Mouse (Mus musculus): ENCODE results near the gene Itsn1.

The Itsn1 gene

DNA sequence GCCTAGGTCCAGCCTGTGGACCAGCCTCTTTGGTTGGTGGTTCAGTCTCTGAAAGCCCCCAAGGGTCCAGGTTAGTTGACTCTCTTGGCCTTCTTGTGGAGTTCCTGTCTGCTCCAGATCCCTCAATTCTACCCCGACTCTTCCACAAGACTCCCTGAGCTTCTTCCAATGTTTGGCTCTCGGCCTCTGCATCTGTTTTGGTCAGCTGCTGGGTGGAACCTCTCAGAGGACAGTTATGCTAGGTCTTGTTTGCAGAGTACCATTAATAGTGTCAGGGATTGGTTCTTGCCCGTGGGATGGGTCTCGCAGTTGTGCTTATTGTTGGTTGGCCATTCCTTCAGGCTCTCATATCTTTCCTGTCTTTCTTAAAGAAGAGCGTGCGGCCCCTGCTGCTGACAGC, 39.5 kb downstream of the Itsn1 start:
- no peak for DNase-seq (ENCODE audit: extremely low spot score)

- DNase-seq (ENCODE audit: extremely low spot score), result no peak
Measured at GRCm38 (mm10) chr16:91769911-91770310, 40.8 kb downstream of the Itsn1 start.

DNA sequence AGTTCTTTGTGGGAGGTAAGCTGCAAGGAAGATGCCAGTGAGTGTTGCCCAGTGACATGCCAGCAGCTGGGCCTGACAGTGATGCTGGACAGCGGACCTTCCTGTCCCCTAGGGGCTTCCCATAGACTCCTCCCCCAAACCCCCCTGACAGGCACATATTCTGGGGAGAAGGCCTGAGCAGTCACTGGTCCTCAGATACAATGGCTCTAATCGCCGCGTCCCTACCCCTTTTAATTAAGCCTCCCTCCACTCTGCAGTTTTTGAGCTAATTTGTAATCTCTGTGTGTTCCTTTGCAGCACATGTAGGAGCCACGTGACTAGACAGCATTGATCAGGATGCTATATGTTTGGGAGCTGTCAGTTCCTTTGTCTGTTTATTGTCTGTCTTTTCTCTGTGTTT, 41.6 kb downstream of the Itsn1 start:
- peak; percentile 52 for DNase-seq (ENCODE audit: extremely low spot score)

- no peak for DNase-seq (ENCODE audit: extremely low spot score)
Measured at GRCm38 (mm10) chr16:91771334-91771733, 42.3 kb downstream of the Itsn1 start.

DNA sequence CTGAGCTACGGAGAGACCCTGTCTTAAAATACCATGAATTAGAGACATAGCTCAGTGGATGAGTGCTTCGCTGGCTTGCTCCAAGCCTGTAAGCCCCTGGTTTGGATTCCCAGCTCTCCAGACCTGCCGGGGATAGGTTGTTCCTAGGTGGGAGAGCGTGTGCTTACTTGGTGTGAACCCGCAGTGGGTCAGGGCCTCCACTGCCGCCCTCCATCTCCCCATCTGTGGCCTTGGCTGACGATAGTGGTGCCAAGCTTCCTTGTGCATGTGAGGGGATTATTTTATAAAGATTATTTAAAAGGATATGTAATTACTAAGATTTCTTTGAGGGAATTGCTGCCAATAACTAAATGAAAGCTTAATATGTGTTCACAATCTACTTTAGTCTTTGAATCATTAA, 43.5 kb downstream of the Itsn1 start:
- no peak for DNase-seq (ENCODE audit: extremely low spot score)

DNA sequence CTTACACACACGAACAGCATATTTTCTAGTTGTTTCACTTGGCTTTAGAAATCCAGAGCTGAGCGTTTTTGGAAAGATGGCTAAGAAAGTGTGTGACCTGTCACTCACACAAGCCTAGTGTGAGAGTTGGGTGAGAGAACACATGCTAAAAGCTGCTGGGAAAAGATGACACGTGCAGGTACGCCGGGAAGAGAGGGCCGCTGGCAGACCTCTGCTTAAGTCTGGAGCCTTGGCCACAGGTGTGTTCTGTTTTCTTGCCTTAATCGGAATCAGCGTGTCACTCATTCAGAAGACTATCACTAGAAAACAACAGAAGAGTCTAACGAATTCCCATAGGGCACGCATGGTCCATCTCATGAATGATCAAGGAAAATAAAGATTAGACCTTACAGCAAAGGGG, 50.5 kb downstream of the Itsn1 start:
- no peak for DNase-seq (ENCODE audit: extremely low spot score)

- no peak for DNase-seq (ENCODE audit: extremely low spot score)
Measured at GRCm38 (mm10) chr16:91780151-91780550, 51.1 kb downstream of the Itsn1 start.

DNA sequence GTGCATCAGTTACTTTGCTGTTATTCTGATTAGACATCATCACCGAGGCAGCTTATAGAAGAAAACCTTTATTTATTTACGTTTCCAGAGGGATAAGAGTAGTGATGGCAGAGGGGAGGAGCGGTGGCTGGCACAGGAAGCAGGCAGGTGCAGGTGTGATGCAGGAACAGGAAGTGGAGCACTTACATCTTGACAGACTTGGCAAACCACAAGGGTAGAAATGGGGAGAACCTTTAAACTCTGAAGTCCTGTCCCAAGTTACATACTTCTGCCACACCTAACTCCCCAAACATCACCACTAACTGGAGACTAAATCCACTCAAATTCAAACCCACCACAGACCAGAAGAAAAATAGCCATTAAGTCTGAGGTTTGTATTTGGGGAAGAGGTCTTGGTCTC, 51.7 kb downstream of the Itsn1 start:
- DNase-seq (ENCODE audit: extremely low spot score), result no peak

- no peak for DNase-seq (ENCODE audit: extremely low spot score)
Measured at GRCm38 (mm10) chr16:91783191-91783590, 54.1 kb downstream of the Itsn1 start.

DNA sequence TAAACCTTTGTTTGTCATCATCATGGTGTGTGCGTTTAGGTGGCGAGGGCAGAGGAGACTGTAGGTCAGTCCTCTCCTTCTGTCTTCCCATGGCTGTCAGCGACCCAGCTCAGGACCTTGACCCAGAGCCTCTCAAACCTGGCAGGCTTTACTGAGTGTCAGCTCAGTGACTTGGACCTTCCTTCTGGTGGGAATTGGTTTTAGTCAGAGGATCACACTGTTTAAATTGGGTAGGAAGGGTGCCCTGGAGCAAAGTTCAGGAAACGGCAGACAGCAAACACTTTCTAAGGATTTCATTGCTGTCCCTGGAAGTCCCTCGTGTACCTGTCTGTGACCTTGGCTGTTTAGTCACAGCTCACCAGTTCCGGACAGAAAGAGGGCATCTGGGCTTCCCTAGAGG, 55.2 kb downstream of the Itsn1 start:
- no peak for DNase-seq (ENCODE audit: extremely low spot score)

- no peak for DNase-seq (ENCODE audit: extremely low spot score)
Measured at GRCm38 (mm10) chr16:91786425-91786824, 57.3 kb downstream of the Itsn1 start.

- DNase-seq (ENCODE audit: extremely low spot score), result no peak
Measured at GRCm38 (mm10) chr16:91789728-91790127, 60.6 kb downstream of the Itsn1 start.

GRCm38 (mm10) chr16:91792477-91793196, 63.6 kb downstream of the Itsn1 start:
- no peak for DNase-seq (ENCODE audit: extremely low spot score)

DNA sequence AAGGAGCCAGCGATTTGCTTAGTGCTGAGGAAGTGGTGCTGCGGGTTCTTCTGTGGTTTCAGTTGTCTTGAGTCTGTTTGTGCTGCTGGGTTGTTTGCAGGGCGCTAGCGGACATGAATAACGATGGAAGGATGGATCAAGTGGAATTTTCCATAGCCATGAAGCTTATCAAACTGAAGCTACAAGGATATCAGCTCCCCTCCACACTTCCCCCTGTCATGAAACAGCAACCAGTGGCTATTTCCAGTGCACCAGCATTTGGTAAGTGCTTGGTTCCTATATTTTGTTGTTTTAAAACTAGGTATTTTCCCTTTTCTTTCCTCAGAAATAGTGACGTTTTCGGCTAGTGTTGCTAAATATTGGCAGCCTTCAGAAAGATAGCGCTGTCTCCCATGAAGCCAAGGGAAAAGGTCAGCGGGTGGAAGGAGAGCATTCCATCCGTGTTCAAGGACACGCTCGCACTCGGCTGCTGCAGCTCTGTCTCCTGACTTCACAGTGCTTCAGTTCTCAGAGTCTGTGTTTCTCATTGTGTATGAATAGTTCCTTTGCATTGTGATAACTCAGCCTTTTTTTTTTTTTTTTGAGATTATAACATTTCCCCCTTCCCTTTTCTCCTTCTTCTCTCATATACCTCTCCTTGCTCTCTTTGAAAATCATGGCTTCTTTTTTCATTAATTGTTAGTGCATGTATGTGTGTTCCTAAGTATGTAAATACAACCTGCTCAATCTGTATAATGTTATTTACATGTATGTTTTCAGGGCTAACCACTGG, 64.6 kb downstream of the Itsn1 start:
- DNase-seq (ENCODE audit: extremely low spot score), result no peak

- DNase-seq (ENCODE audit: extremely low spot score), result no peak
Measured at GRCm38 (mm10) chr16:91794306-91794705, 65.2 kb downstream of the Itsn1 start.

GRCm38 (mm10) chr16:91795044-91795443, 66.0 kb downstream of the Itsn1 start:
- no peak for DNase-seq (ENCODE audit: extremely low spot score)

GRCm38 (mm10) chr16:91795606-91796005, 66.5 kb downstream of the Itsn1 start:
- DNase-seq (ENCODE audit: extremely low spot score), result no peak

GRCm38 (mm10) chr16:91801426-91801825, 72.3 kb downstream of the Itsn1 start:
- no peak for DNase-seq (ENCODE audit: extremely low spot score)

DNA sequence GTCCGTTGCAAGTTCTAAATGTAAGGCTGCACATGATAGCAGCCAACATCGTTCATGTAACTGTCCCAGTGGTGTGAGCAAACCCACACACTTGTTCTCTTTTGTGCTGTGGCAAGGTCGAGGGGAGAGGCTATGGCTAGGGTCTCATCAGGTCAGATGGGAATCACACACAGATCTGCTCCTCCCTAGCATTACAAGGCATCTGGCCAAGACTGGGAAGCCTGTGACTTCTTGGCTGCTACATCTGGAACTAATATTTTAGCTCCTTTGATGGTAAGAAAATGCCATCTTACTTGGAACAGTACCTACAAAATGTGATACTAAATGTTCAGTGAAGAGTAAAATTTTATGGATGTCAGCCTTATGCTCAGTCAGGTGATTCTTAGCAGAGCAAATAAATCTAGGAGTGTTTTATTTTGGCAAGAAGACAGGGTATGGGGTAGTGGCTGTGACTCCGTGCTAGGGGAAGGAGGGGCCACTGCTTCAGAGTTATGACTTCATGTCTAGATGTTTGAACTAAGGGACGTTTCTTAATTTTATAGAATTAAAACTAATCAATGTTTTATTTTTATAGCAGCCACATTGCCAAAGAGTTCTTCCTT, 73.5 kb downstream of the Itsn1 start:
- no peak for DNase-seq (ENCODE audit: extremely low spot score)

DNA sequence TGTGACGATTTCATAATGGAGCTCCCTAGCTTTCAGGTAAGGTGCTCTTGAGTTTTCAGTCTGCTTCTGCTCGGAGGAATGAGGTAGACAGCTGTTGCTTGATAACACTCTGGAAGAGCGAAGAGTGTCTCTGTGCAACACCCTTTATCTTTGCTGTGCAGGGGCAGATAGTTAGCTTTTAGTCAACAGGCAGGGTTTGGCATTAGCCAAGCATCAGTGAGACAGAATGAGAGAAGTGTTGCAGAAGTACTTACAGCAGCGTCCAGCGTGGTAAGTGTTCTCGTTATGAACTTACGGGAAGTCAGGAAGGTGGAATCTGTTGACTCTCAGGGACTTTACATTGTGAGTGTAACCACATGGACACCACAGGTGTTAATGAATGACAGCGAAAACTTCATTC, 75.3 kb downstream of the Itsn1 start:
- DNase-seq (ENCODE audit: extremely low spot score), result no peak

DNA sequence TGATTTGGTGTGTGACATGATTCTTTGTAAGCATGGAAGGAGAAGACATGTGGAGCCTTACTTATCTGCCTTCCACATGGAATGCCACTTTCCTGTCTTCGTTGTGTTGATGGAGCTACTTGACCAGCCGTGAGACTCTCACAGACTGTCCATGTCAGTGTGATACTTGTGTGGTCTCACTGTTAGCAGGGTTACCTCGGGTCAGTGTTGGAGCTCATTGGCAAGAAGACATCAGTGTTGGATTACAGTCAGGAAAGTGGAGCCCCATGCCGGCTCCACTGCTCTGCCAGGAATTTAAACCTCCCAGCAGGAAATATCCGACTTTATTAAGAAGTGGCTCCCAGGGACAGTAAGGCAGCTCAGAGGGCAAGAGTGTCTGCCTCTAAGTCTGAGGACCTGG, 75.8 kb downstream of the Itsn1 start:
- DNase-seq (ENCODE audit: extremely low spot score), result peak; percentile 22

DNA sequence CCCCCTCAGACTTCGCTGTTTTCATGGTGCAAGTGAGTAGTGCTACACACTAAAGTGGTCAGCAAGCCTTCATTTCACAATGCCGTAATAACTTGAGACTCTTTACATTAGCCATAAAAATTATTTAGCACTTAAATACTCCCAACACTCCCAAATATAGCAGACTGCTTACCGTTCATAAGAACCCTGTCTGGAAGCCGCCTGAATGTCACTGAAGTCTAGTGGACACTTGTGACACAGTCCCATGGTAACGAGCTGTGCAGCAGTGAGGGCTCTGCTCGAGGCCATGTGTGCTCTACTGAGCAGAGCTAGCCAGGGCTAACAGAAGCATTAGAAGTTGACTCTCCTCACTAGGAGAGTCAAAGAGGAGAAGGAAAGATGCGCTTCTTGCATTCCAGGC, 81.2 kb downstream of the Itsn1 start:
- no peak for DNase-seq (ENCODE audit: extremely low spot score)

DNA sequence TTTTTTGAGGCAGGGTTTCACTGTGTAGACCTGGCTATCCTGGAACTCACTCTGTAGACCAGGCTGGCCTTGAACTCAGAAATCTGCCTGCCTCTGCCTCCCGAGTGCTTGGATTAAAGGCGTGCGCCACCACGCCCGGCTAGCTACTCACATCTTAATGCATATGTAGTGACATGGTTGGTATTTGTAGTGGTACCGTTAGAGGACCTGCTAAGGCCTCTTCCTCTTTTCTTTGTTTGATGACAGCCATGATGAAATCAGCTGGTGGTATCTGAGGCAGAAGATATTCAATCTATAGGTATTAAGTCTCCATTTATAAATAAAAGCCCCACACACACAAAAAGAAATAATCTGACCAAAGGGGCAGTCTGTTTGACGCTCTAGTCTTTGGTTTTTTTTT, 82.3 kb downstream of the Itsn1 start:
- no peak for DNase-seq (ENCODE audit: extremely low spot score)
